Mouse (Mus musculus) adrenal gland, postnatal 36 days (tissue): Measurements from ENCODE around the gene Mob3b. TPM values are rescaled to one million over a fixed set of nuclear protein-coding genes. Genes with fewer than 3 reads are reported as not detected.

ENCODE experiments used
- DNase-seq, 2 experiments: peaks; one replicate each; pipeline ENCODE4 v3.0.0; 2021; ENCODE audit warnings: mixed read lengths in 1 of 2
- total RNA-seq, 2 experiments: library from RNA; stranded (reverse); gene quantifications; 2 replicates each; pipeline ENCODE4 v1.2.3; 2021

Gene Mob3b
- total RNA-seq, 2 experiments from 2014 or later, result 28.9 to 31.8 TPM

- DNase-seq, result peak; percentile 63 to 67
Observed at GRCm38 (mm10) chr4:35005068-35005769, 152.1 kb downstream of the Mob3b start.

GRCm38 (mm10) chr4:35004473-35004872, 152.8 kb downstream of the Mob3b start:
- no peak for DNase-seq

DNA sequence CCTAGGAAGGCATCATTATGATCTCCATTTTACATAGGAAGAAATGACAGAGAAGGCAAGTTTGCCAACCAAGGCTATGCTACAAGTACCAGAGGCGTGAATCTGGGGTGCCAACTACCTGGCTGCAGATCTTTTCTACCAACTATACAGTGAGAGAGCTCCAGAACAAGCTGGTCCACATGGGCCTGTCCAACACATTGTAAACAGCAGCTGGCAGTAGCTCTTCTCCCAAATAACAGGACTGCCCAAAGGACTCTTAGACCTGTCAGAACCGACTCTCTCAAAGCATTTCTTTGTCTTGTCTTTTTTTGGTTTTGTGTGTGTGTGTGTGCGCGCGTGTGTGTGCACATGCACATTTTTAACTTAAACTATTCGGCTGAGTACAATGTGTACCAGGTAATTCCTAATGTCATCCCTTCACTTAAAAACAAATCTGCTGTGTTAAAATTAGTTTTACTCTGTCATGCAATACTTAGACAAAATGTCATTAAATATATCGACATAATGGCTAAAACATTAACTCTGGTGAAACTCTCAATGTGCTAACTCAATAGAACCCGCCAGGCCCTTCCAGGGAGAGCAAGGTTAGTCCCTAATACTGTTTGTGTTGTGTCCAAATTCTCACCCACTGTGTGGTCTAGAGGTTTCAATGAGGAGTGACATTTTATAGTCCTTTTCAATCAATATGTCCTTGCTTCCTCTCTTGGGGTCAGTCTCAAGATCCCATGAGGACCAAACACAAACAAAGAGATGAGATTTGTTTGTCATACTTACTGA, 153.5 kb downstream of the Mob3b start:
- no peak for DNase-seq

- DNase-seq, result no peak
Observed at GRCm38 (mm10) chr4:34996616-34997015, 160.7 kb downstream of the Mob3b start.

DNA sequence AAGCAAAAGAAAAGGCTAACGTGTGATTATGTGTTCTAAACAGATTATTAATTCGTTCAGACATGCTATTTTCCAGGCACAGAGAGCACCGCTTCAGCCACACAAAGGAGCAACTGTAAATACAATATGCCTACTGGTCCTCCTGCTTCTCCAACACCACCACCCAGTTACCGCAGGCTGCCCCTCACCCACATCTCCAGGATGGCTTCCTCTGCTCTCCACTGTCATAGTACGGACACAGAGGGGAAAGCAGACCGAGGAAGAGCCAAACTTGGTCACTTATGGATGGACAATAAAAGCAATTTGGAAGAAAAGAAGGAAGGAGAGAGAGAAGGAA, 163.7 kb downstream of the Mob3b start:
- DNase-seq, result no peak

DNA sequence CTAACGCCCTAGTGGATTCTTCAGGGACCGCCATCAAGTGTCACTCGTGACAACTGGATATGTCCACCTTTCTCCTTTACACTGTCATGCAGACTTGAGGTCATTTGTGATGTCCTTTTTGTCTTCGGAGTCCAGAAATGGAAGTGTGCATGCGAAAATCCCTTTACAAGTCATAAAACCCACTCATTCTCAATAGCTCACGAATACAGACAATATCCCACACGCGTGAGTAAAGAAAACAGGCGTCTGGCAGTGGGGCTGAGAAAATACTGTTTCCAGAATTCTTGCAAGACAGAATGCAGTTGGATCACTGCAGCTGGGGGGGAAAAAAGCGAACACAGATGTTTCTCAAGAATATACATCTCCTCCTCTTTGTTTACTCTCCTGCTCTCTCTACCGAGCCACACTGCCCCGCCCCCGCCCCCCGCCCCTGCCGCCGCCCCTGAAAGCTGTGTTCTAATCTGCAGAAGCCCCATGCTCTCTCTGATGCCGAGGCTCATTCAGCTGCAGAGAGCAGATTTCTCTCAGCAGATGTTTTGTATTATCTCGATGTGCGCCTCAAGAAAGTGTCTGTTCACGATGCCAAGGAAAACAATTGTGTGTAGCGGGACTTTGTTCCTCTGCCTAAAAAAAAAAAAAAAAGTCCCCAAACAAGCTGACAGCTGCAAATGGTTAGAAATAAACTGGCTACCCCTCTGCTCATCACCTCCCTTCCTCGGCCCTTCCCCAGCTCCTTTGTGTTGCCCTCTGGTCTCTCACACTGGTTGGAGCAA, 164.2 kb downstream of the Mob3b start:
- no peak for DNase-seq

GRCm38 (mm10) chr4:34991891-34992865, 165.1 kb downstream of the Mob3b start:
- DNase-seq, result no peak

GRCm38 (mm10) chr4:34991116-34991515, 166.2 kb downstream of the Mob3b start:
- DNase-seq, result peak; percentile 62 to 64

DNA sequence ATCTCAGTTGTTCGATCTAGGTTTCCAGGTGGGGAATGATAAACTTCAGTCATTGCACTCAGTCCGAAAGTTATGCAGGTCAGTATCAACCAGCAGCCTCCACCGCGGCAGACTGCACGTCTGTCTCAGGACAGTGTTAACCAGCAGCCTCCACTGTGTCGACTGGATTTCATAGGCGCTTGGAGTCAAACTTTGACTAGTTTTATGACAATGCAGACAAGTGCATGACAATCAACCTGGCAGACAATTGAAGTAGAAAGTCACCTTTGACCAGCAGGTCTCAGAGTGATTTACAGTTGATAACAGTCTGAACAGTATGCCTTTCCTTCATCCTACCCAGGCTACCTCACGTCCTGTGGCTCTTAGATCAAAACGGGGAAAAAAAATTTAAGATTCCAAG, 166.6 kb downstream of the Mob3b start:
- DNase-seq, result no peak

- DNase-seq, result no peak
Observed at GRCm38 (mm10) chr4:34987568-34987967, 169.7 kb downstream of the Mob3b start.

GRCm38 (mm10) chr4:34987109-34987508, 170.2 kb downstream of the Mob3b start:
- no peak for DNase-seq

GRCm38 (mm10) chr4:34986647-34987046, 170.6 kb downstream of the Mob3b start:
- no peak for DNase-seq

DNA sequence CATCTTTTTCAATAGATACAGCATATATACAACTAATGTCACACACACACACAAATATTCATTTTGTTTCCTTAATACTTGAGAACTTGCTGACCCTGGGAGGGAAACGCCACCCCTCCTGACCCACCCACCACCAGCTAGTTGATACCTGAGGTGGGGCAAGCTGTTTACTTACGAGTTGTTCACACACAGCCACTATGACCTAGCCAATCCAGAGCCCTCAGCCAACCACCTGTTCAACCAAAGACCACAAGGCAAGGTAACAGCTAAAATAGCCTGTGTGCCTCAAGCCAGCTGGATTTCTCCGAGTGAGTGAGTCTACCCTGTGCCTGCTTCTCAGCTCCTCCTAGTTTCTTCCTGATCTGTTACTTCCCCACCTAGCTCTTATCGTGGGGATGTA, 172.9 kb downstream of the Mob3b start:
- DNase-seq, result no peak

GRCm38 (mm10) chr4:34983511-34983910, 173.8 kb downstream of the Mob3b start:
- peak in 1 of 2 experiments; percentile 41 for DNase-seq

DNA sequence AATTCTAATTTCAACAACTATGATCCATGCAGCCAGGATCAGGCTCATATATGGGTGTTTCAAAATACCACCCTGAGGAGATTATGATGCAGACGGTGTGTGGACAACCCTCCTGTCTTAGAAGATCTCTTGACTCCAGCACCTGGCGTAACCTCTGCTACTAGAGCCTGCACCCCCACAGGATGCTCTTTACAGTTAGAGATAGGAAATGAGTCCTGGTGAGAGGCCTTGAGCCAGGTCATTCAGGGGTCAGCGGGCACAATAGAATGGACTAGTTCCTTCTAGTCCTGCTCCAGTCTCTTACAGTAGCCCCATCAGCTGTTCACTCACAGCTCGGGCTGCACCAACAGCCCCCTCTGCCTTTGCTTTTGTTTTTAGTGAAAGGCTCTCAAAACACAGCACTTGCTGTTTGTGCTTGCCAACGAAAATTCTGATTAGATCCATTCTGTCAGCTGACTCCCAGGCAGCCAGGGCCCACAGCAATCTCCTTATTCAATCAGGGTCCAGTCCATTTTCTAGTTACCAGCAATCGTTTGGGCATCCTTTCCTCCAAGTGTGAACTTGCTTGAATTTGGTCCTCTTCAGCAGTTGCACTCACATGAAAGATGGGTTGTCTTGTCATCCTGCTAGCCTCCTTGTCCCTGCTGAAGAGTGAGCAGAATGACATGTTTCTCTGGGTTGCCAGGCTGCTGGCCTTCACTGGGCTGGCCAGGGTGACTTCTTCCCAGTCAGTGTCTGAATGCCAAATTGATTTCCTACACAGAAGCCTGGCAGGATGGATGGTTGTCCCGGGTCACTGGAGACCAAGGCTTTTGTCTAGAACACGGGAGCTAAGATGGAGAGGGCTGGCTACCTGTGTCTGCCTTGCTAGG, 175.7 kb downstream of the Mob3b start:
- DNase-seq, result peak; percentile 51 to 64

DNA sequence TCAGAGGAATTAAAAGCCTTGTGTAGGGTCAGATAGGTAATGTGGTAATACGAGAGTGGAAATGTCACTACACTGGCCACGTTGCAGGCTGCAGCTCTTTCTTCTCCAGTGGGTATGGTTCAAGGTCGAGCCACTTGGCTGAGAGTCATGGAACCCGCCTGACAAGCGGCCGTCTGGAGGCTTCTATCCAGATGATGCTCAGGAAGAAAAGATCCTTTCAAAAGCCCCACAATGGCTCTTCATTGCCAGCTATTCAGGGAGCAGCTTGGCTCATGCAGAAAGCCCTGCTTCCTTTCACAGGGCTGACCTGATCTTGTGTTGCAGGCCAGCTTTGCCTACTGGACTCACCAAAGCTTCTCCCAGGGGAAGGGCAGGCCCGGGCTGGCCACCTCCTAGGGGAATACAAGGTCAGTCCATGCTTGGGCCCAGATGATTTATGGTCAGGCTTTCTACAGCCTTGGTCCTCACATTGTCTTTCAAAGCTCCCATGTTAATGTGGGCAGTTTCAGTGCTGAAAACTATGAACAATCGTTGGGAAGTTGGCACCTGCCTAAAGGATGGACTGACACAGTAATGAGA, 176.7 kb downstream of the Mob3b start:
- peak; percentile 44 to 58 for DNase-seq

DNA sequence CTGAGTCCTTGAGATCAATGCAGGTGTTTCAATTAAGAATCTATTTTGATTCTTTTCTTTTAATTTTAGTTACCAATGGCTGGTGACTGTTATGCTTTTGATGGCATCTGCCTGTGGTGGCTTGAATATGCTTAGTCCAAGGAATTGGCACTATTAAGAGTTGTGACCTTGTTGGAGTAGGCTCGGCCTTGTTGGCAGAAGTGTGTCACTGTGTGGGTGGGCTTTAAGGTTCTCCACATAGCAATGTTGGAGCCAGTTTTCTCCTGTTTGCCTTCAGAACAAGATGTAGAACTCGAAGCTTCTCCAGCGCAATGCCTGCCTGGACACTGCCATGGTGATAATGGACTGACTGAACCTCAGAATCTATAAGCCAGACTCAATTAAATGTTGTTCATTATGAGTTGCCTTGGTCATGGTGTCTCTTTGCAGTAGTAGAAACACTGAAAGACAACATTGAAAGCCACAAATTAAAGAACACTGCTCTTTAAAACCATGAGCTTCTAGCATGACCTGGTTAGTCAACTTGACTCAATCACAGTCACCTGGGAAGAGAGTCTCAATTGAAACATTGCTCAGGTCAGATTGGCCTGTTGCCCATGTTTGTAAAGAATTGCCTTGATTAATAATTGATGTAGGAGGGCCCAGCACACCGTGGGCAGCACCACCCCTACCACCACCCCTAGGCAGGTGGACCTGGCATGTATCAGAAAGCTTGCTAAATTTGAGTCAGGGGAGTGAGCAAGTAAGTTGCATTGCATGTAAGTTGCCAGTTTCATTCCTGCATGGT, 180.2 kb downstream of the Mob3b start:
- DNase-seq, result peak in 1 of 2 experiments; percentile 49

- DNase-seq, result peak; percentile 78 to 79
Observed at GRCm38 (mm10) chr4:34976331-34976778, 180.9 kb downstream of the Mob3b start.

- DNase-seq, result no peak
Observed at GRCm38 (mm10) chr4:34974795-34975194, 182.5 kb downstream of the Mob3b start.
